ENCODE assay signal across 23 mouse cellular contexts in genomic region chr10:85411120-85411519, GRCm38 (mm10). TPM values are rescaled to one million over a fixed set of nuclear protein-coding genes. Genes with fewer than 3 reads are reported as not detected.
DNase-seq lines count a peak whose midpoint lies in the region; ATAC-seq and TF ChIP-seq lines count a peak whose summit lies in the region.
"Had no signal": no experiment of that assay in that cellular context is flagged by ENCODE, and none has a peak within 500 bp of the region (broad histone marks: within the 10 kb centered on the region; RNA-seq: fewer than 3 reads in every experiment).

No protein-coding gene starts in this region.

- no peak for TF ChIP-seq CTCF in thymus, adult 2 months (IDR thresholded peaks at IDR 0.05; ENCODE audit: borderline replicate concordance, control insufficient read depth, extremely low read depth, insufficient read depth, low read length, poor library complexity)
- no peak for TF ChIP-seq CTCF in liver, postnatal 0 days (IDR thresholded peaks at IDR 0.05; ENCODE audit: low read depth)

- no peak overlapping the region for H3K4me2 ChIP-seq in liver, postnatal 0 days (ENCODE audit: low read depth, low read length)
- H3K4me2 ChIP-seq: limb, embryonic 15.5 days; midbrain, embryonic 11.5 days; neural tube, embryonic 12.5 days had no signal

- H3K4me1 ChIP-seq in thymus, adult 2 months (replicated peaks; ENCODE audit: control insufficient read depth, insufficient read depth, low read length): peaks cover 42% of the 10 kb centered on the region
- no peaks in the 10 kb centered on the region for H3K4me1 ChIP-seq in liver, postnatal 0 days (ENCODE audit: insufficient read depth)
- H3K4me1 ChIP-seq: limb, embryonic 15.5 days; neural tube, embryonic 12.5 days had no signal

- no peak for TF ChIP-seq POLR2A in thymus, adult 2 months (IDR thresholded peaks at IDR 0.05; ENCODE audit: control insufficient read depth, extremely low read depth, insufficient read depth, low read length, poor library complexity)

- H3K36me3 ChIP-seq in thymus, adult 2 months (ENCODE audit: control insufficient read depth, insufficient read depth, low read length): no peaks in the 10 kb centered on the region
- H3K36me3 ChIP-seq in liver, postnatal 0 days (replicated peaks; ENCODE audit: insufficient read depth, low read length): no peaks in the 10 kb centered on the region
- H3K36me3 ChIP-seq: hindbrain, embryonic 10.5 days; limb, embryonic 15.5 days; neural tube, embryonic 12.5 days had no signal

- H3K27ac ChIP-seq in thymus, adult 2 months (ENCODE audit: control insufficient read depth, insufficient read depth, low read length): peak overlapping the region; percentile 71
- H3K27ac ChIP-seq in liver, postnatal 0 days (ENCODE audit: low read depth): no peak overlapping the region
- H3K27ac ChIP-seq: heart, adult 2 months; hindbrain, embryonic 10.5 days; hindbrain, postnatal 0 days; kidney, postnatal 0 days; layer of hippocampus, adult 2 months; limb, embryonic 15.5 days; neural tube, embryonic 12.5 days had no signal

- TF ChIP-seq EP300 in liver, postnatal 0 days (IDR thresholded peaks at IDR 0.05; ENCODE audit: low read depth): no peak

- peak; percentile 71 to 92 for ATAC-seq in hematopoietic stem cell, adult 5-6 weeks (replicated peaks in 1 of 2; ENCODE audit: insufficient read depth in 1 of 2, low FRiP score in 2 of 2, low TSS enrichment in 1 of 2, low read depth in 1 of 2, poor library complexity in 2 of 2, severe bottlenecking in 2 of 2)
- ATAC-seq in liver, postnatal 0 days: no peak
- ATAC-seq: hindbrain, postnatal 0 days; Patski had no signal

- no peaks in the 10 kb centered on the region for H3K9me3 ChIP-seq in liver, postnatal 0 days (ENCODE audit: low read length)
- H3K9me3 ChIP-seq: hindbrain, embryonic 10.5 days; limb, embryonic 15.5 days; neural tube, embryonic 12.5 days had no signal

- peak; percentile 50 for DNase-seq in thymus, adult 2 months
- DNase-seq in thymus, postnatal 4 days: no peak
- DNase-seq in natural killer cell, adult 2 months (ENCODE audit: low spot score in 2 of 2): peak; percentile 39 to 55
- no peak for DNase-seq in liver, postnatal 0 days
- DNase-seq in right cerebral cortex, postnatal 4 days: no peak
- DNase-seq in cerebellum, adult 11 months: no peak
- DNase-seq in frontal cortex, postnatal 36 days (ENCODE audit: low spot score in 2 of 2): no peak
- DNase-seq: adrenal gland, postnatal 25 days; cerebellum, adult 11-12 months; cerebellum, postnatal 36 days; heart, adult 2 months; kidney, adult 18-20 months; lung, postnatal 14 days; right cerebral cortex, adult 18-20 months had no signal

- H3K9ac ChIP-seq in liver, postnatal 0 days (replicated peaks): no peak overlapping the region
- H3K9ac ChIP-seq: limb, embryonic 15.5 days; neural tube, embryonic 12.5 days had no signal

- WGBS in thymus, adult 2 months: 70% methylated on average over 3 of the region's 3 CpGs
- WGBS in liver, postnatal 0 days (ENCODE audit: insufficient replicate concordance): 72% methylated on average over 3 of the region's 3 CpGs

- H3K27me3 ChIP-seq in thymus, adult 2 months (ENCODE audit: control insufficient read depth, insufficient read depth, low read length): no peaks in the 10 kb centered on the region
- no peaks in the 10 kb centered on the region for H3K27me3 ChIP-seq in liver, postnatal 0 days (ENCODE audit: insufficient read depth, low read length)
- H3K27me3 ChIP-seq: limb, embryonic 15.5 days; neural tube, embryonic 12.5 days; Patski had no signal

- H3K4me3 ChIP-seq in thymus, adult 2 months (ENCODE audit: control insufficient read depth, insufficient read depth, low read length): no peak overlapping the region
- H3K4me3 ChIP-seq in liver, postnatal 0 days (ENCODE audit: low read depth, low read length): no peak overlapping the region
- H3K4me3 ChIP-seq: heart, adult 2 months; hindbrain, embryonic 10.5 days; layer of hippocampus, adult 2 months; limb, embryonic 15.5 days; neural tube, embryonic 12.5 days had no signal

RNA-seq across cellular contexts. Expression of gene Btbd11, which starts 24.5 kb away (rescaled TPM):
- polyA plus RNA-seq in thymus, adult 2 months (2012; rRNA removed): 32.0 and 32.3 TPM in 2 replicates
- 1.2 and 2.0 TPM in 2 replicates for total RNA-seq in hematopoietic stem cell, adult 5-6 weeks (2017)
- polyA plus RNA-seq in liver, postnatal 0 days (2015; fragmentation: Nextera tagmentation; extraction: Ambion mirVana): 0.47 and 0.57 TPM in 2 replicates

Comparison
In these comparisons a context has a peak if more than half of its experiments do, and no peak if none do; other contexts are left out.
1. DNase-seq: peak in thymus, adult 2 months (single experiment) and natural killer cell, adult 2 months (2 of 2); none in thymus, postnatal 4 days (single experiment), liver, postnatal 0 days (single experiment), right cerebral cortex, postnatal 4 days (single experiment), cerebellum, adult 11 months (single experiment) and frontal cortex, postnatal 36 days (0 of 2).
2. RNA of gene Btbd11, which starts 24.5 kb away (polyA plus RNA-seq): 32.0 to 32.3 TPM in thymus, adult 2 months; 0.47 to 0.57 TPM in liver, postnatal 0 days; every median in the first group is over 10 times any median in the second.